Mouse (Mus musculus) kidney, postnatal 14 days (tissue): ENCODE data around the gene Stub1.

Experiments used
- DNase-seq: peaks from one replicate; pipeline ENCODE4 v3.0.0; 2022; ENCODE audit warnings: mixed read lengths

Gene Stub1

GRCm38 (mm10) chr17:25786280-25786679 is 46.9 kb downstream of the Stub1 start, which contains the start of gene Ccdc78:
TSS of gene Ccdc78 (plus strand) at chr17:25786580.
- no peak for DNase-seq

GRCm38 (mm10) chr17:25785281-25785745 is 47.9 kb downstream of the Stub1 start, which contains the start of gene Haghl:
TSS of gene Haghl (minus strand) at chr17:25785673.
- peak; percentile 98 for DNase-seq

GRCm38 (mm10) chr17:25783861-25784574 is 49.2 kb downstream of the Stub1 start:
- DNase-seq, result no peak

- DNase-seq, result no peak
Measured at GRCm38 (mm10) chr17:25783086-25783485, 50.1 kb downstream of the Stub1 start.

- DNase-seq, result no peak
Measured at GRCm38 (mm10) chr17:25781339-25781738, 51.9 kb downstream of the Stub1 start.
